Mouse (Mus musculus) CH12.LX (cell line): Measurements from ENCODE around the gene Fcho1. TPM values are rescaled to one million over a fixed set of nuclear protein-coding genes. Genes with fewer than 3 reads are reported as not detected.

ENCODE experiments used
- DNase-seq: peaks from one replicate; pipeline ENCODE4 v3.0.0-alpha.2; 2013; ENCODE audit errors: extremely low read depth
- H3K27ac ChIP-seq: 2 replicates; pipeline ENCODE4 v1.5.1; 2012; ENCODE audit warnings: low read depth, mild to moderate bottlenecking, control low read depth, moderate library complexity; ENCODE audit not compliant: insufficient read depth
- H3K27me3 ChIP-seq: replicated peaks from 2 replicates; pipeline ENCODE3; 2012; ENCODE audit warnings: inconsistent platforms
- H3K36me3 ChIP-seq, 2 experiments: replicated peaks in 1 of 2; 2 replicates each; pipeline versions ENCODE3 to v1.6.1; 2012; ENCODE audit warnings: inconsistent platforms in 1 of 2, low read length in 1 of 2, mild to moderate bottlenecking in 1 of 2, mixed read lengths in 1 of 2, moderate library complexity in 1 of 2; ENCODE audit not compliant: control insufficient read depth in 1 of 2, insufficient read depth in 1 of 2
- H3K4me1 ChIP-seq, 2 experiments: 2 replicates each; pipeline ENCODE4 v1.6.1; 2012; ENCODE audit warnings: inconsistent platforms in 1 of 2, moderate library complexity in 1 of 2; ENCODE audit not compliant: insufficient read depth in 2 of 2, control insufficient read depth in 1 of 2
- H3K4me2 ChIP-seq: 2 replicates; pipeline ENCODE4 v1.6.1; 2012; ENCODE audit warnings: low read depth, mild to moderate bottlenecking, control low read depth; ENCODE audit not compliant: poor library complexity, insufficient read depth, severe bottlenecking
- H3K4me3 ChIP-seq, 3 experiments: fragments of 150-350 bp in 1 of 3; sonication (generic) in 1 of 3; replicated peaks in 1 of 3; 2 replicates each; pipeline versions ENCODE3 to v1.5.1; 2011 to 2012; ENCODE audit warnings: low read depth in 2 of 3, low read length in 2 of 3, mild to moderate bottlenecking in 2 of 3, moderate library complexity in 2 of 3, control low read depth in 1 of 3, improper control_type of control experiment in 1 of 3, inconsistent platforms in 1 of 3, mixed read lengths in 1 of 3; ENCODE audit not compliant: poor library complexity in 1 of 3
- H3K79me2 ChIP-seq: replicated peaks from 2 replicates; pipeline ENCODE4 v1.6.1; 2012; ENCODE audit warnings: mild to moderate bottlenecking, moderate library complexity; ENCODE audit not compliant: control insufficient read depth, poor library complexity, insufficient read depth, severe bottlenecking; ENCODE audit errors: extremely low read depth
- H3K9ac ChIP-seq: 2 replicates; pipeline ENCODE4 v1.6.1; 2012; ENCODE audit warnings: low read depth, mild to moderate bottlenecking, control low read depth, moderate library complexity; ENCODE audit not compliant: insufficient read depth
- H3K9me3 ChIP-seq: replicated peaks from 2 replicates; pipeline ENCODE3; 2012; ENCODE audit warnings: low read length, inconsistent platforms, mixed read lengths
- CHD2 ChIP-seq: IDR thresholded peaks from 2 replicates; pipeline ENCODE4 v1.6.1; 2011; ENCODE audit warnings: low read length, improper control_type of control experiment
- E2F4 ChIP-seq: IDR thresholded peaks from 2 replicates; pipeline ENCODE4 v1.6.1; 2011; ENCODE audit warnings: low read depth, low read length, improper control_type of control experiment; ENCODE audit not compliant: insufficient replicate concordance
- EP300 ChIP-seq: IDR thresholded peaks from 2 replicates; pipeline ENCODE4 v1.6.1; 2011; ENCODE audit warnings: low read length, improper control_type of control experiment
- JUN ChIP-seq: IDR thresholded peaks from 2 replicates; pipeline ENCODE4 v1.6.1; 2011; ENCODE audit warnings: low read depth, mild to moderate bottlenecking, low read length, improper control_type of control experiment, moderate library complexity; ENCODE audit not compliant: insufficient read depth
- JUND ChIP-seq: conservative IDR thresholded peaks from 2 replicates; pipeline ENCODE4 v1.6.1; 2011; ENCODE audit warnings: low read depth, low read length, improper control_type of control experiment
- MAFK ChIP-seq: IDR thresholded peaks from 2 replicates; pipeline ENCODE4 v1.6.1; 2011; ENCODE audit warnings: low read length, improper control_type of control experiment; ENCODE audit not compliant: insufficient replicate concordance
- MAX ChIP-seq: IDR thresholded peaks from 2 replicates; pipeline ENCODE4 v1.6.1; 2011; ENCODE audit warnings: low read length, improper control_type of control experiment
- MYC ChIP-seq: IDR thresholded peaks from 2 replicates; pipeline ENCODE4 v1.6.1; 2011; ENCODE audit warnings: low read depth, mild to moderate bottlenecking, improper control_type of control experiment, low read length
- NRF1 ChIP-seq: IDR thresholded peaks from 2 replicates; pipeline ENCODE4 v1.6.1; 2014; ENCODE audit warnings: low read depth, mild to moderate bottlenecking, inconsistent platforms, low read length, improper control_type of control experiment, moderate library complexity
- RAD21 ChIP-seq: IDR thresholded peaks from 2 replicates; pipeline ENCODE4 v1.6.1; 2011; ENCODE audit warnings: low read depth, mild to moderate bottlenecking, low read length, improper control_type of control experiment, moderate library complexity
- RCOR1 ChIP-seq: conservative IDR thresholded peaks from 2 replicates; pipeline ENCODE4 v1.6.1; 2012; ENCODE audit warnings: low read depth, mild to moderate bottlenecking, inconsistent platforms, low read length, improper control_type of control experiment
- SIN3A ChIP-seq: IDR thresholded peaks from 2 replicates; pipeline ENCODE4 v1.6.1; 2012; ENCODE audit warnings: low read length, improper control_type of control experiment, inconsistent platforms
- SMC3 ChIP-seq: IDR thresholded peaks from 2 replicates; pipeline ENCODE4 v1.6.1; 2011; ENCODE audit warnings: low read depth, low read length, improper control_type of control experiment
- TCF12 ChIP-seq: IDR thresholded peaks from 2 replicates; pipeline ENCODE4 v1.6.1; 2014; ENCODE audit warnings: low read depth, mild to moderate bottlenecking, inconsistent platforms, low read length, improper control_type of control experiment
- UBTF ChIP-seq: IDR thresholded peaks from 2 replicates; pipeline ENCODE4 v1.6.1; 2012; ENCODE audit warnings: low read depth, mild to moderate bottlenecking, inconsistent platforms, low read length, improper control_type of control experiment, moderate library complexity
- USF2 ChIP-seq: conservative IDR thresholded peaks from 2 replicates; pipeline ENCODE4 v1.6.1; 2011; ENCODE audit warnings: low read depth, low read length, improper control_type of control experiment
- dilution Hi-C: fragments of 300-500 bp; cut with MboI; formaldehyde crosslinking; loops from 2 replicates; pipeline ENCODE4 v1.14.3; 2020; ENCODE audit warnings: low sequenced_read_pairs; ENCODE audit not compliant: extremely low pct_unique_long_range_greater_than_20kb, extremely low pct_ligation_motif_present
- in situ Hi-C: fragments of 300-500 bp; cut with MboI; formaldehyde crosslinking; loops from 3 replicates; pipeline ENCODE4 v1.14.3; 2019; ENCODE audit warnings: low sequenced_read_pairs, low pct_ligation_motif_present, low pct_unique_long_range_greater_than_20kb, mixed read lengths
- polyA plus RNA-seq: library from polyadenylated mRNA; unstranded; fragments of >175 nt; gene quantifications from 2 replicates; pipeline ENCODE4 v1.2.1, GENCODE M21; 2012; ENCODE audit warnings: low read depth; ENCODE audit not compliant: insufficient read length
- total RNA-seq, 2 experiments: library from RNA; depleted of rRNA; stranded (reverse); fragments of 300-350 nt in 1 of 2; fragments of >200 nt in 1 of 2; gene quantifications; 2 replicates each; pipeline ENCODE4 v1.2.3; 2012 to 2014

Gene Fcho1
- total and polyA plus RNA-seq, 3 experiments = 40.2 to 99.8 (median 82.0) TPM

GRCm38 (mm10) chr8:71685573-71685972 is 39.9 kb downstream of the Fcho1 start:
- H3K9me3 ChIP-seq = no peaks in the 10 kb centered on the region
- TF ChIP-seq E2F4 (no peak), MAFK (no peak), EP300 (no peak), MAX (no peak), JUND (no peak), SMC3 (no peak), NRF1 (no peak), CHD2 (no peak), SIN3A (no peak), TCF12 (no peak), UBTF (no peak), MYC (no peak), RAD21 (no peak)
- TF ChIP-seq, all 38 proteins: peak for 0
- no peaks in the 10 kb centered on the region for H3K27me3 ChIP-seq
- DNase-seq = no peak
- in situ Hi-C loops = no loop called here
- no peaks in the 10 kb centered on the region for H3K4me1 ChIP-seq
- H3K79me2 ChIP-seq = no peaks in the 10 kb centered on the region
- no peak overlapping the region for H3K27ac ChIP-seq
- no peak overlapping the region for H3K4me3 ChIP-seq
- H3K9ac ChIP-seq = no peak overlapping the region
- dilution Hi-C loops = no loop called here
- H3K36me3 ChIP-seq = peaks cover 93 to 100% of the 10 kb centered on the region in 2 experiments
- H3K4me2 ChIP-seq = no peak overlapping the region

GRCm38 (mm10) chr8:71684701-71685100 is 40.8 kb downstream of the Fcho1 start:
- Histone ChIP-seq H3K36me3 (peaks cover 90 to 100% of the 10 kb centered on the region in 2 experiments), H3K79me2 (no peaks in the 10 kb centered on the region)
- no peak for TF ChIP-seq USF2
- TF ChIP-seq RCOR1 = no peak
- TF ChIP-seq JUN = no peak
- TF ChIP-seq, all 38 proteins: peak for 0
- Histone ChIP-seq H3K9me3 (no peaks in the 10 kb centered on the region), H3K9ac (no peak overlapping the region), H3K4me2 (no peak overlapping the region), H3K4me1 (no peaks in the 10 kb centered on the region), H3K4me3 (no peak overlapping the region), H3K27ac (no peak overlapping the region), H3K27me3 (no peaks in the 10 kb centered on the region)
- DNase-seq = no peak
- in situ Hi-C loops = no loop called here
- dilution Hi-C loops = no loop called here
